Mouse (Mus musculus): ENCODE data around the gene Nfyb. TPM values are rescaled to one million over a fixed set of nuclear protein-coding genes. Genes with fewer than 3 reads are reported as not detected.

Gene Nfyb
- 10 to 100 TPM; 25.7 to 28.5 TPM for total RNA-seq (2023)

GRCm38 (mm10) chr10:82763840-82764631, at the start of gene Nfyb:
Nfyb (minus strand) TSS chr10:82764144.

Other genes starting within 250 kb of the Nfyb start
- 1 to 10 TPM; 6.4 to 7.3 TPM for gene 1190007I07Rik, start 140.9 kb downstream of the Nfyb start, total RNA-seq (2023)
- 10 to 100 TPM; 30.1 to 30.9 TPM for gene Tdg, start 134.3 kb downstream of the Nfyb start, total RNA-seq (2023)
- gene Glt8d2, start 73.5 kb downstream of the Nfyb start, total RNA-seq (2023) = under 1 TPM; 0.55 to 0.70 TPM
- gene Hcfc2, start 68.0 kb downstream of the Nfyb start, total RNA-seq (2023) = 10 to 100 TPM; 22.0 to 28.0 TPM
- gene Txnrd1, start 69.8 kb upstream of the Nfyb start, total RNA-seq (2023) = 10 to 100 TPM; 46.2 TPM
- 10 to 100 TPM in 1 of 2 experiments, 1 to 10 TPM in 1; 8.5 to 10.7 TPM for gene Eid3, start 102.5 kb upstream of the Nfyb start, total RNA-seq (2023)
- gene Chst11, start 221.4 kb upstream of the Nfyb start, total RNA-seq (2023) = 10 to 100 TPM; 21.7 to 23.4 TPM